Mouse (Mus musculus): Measurements from ENCODE around the gene Gp1bb.

Gene Gp1bb

GRCm38 (mm10) chr16:18601447-18601846 lies 20.8 kb downstream of the Gp1bb start:
- no peak for DNase-seq (ENCODE audit: low read depth)

GRCm38 (mm10) chr16:18598006-18598405 lies 24.2 kb downstream of the Gp1bb start:
- no peak for DNase-seq (ENCODE audit: low read depth)

GRCm38 (mm10) chr16:18596255-18596654 lies 25.9 kb downstream of the Gp1bb start:
- no peak for DNase-seq (ENCODE audit: low read depth)

GRCm38 (mm10) chr16:18593930-18594329 lies 28.3 kb downstream of the Gp1bb start:
- DNase-seq (ENCODE audit: low read depth), result no peak

- DNase-seq (ENCODE audit: low read depth), result no peak
Measured at GRCm38 (mm10) chr16:18591047-18592018, 30.9 kb downstream of the Gp1bb start.

GRCm38 (mm10) chr16:18589804-18590790 lies 32.1 kb downstream of the Gp1bb start, which contains the start of gene Tbx1:
TSS of gene Tbx1 (minus strand) at chr16:18590671.
- DNase-seq (ENCODE audit: low read depth), result no peak

GRCm38 (mm10) chr16:18589080-18589621 lies 33.1 kb downstream of the Gp1bb start:
- no peak for DNase-seq (ENCODE audit: low read depth)

GRCm38 (mm10) chr16:18588738-18589055 lies 33.5 kb downstream of the Gp1bb start:
- no peak for DNase-seq (ENCODE audit: low read depth)

- no peak for DNase-seq (ENCODE audit: low read depth)
Measured at GRCm38 (mm10) chr16:18587847-18588737, 34.1 kb downstream of the Gp1bb start.

GRCm38 (mm10) chr16:18586906-18587546 lies 35.2 kb downstream of the Gp1bb start:
- DNase-seq (ENCODE audit: low read depth), result no peak

GRCm38 (mm10) chr16:18586076-18586905 lies 35.9 kb downstream of the Gp1bb start:
- no peak for DNase-seq (ENCODE audit: low read depth)

GRCm38 (mm10) chr16:18585676-18586075 lies 36.5 kb downstream of the Gp1bb start:
- no peak for DNase-seq (ENCODE audit: low read depth)

- no peak for DNase-seq (ENCODE audit: low read depth)
Measured at GRCm38 (mm10) chr16:18584901-18585510, 37.2 kb downstream of the Gp1bb start.

- DNase-seq (ENCODE audit: low read depth), result no peak
Measured at GRCm38 (mm10) chr16:18583673-18584357, 38.4 kb downstream of the Gp1bb start.

- DNase-seq (ENCODE audit: low read depth), result no peak
Measured at GRCm38 (mm10) chr16:18583169-18583568, 39.0 kb downstream of the Gp1bb start.

- no peak for DNase-seq (ENCODE audit: low read depth)
Measured at GRCm38 (mm10) chr16:18582426-18583148, 39.6 kb downstream of the Gp1bb start.

GRCm38 (mm10) chr16:18581623-18582205 lies 40.5 kb downstream of the Gp1bb start:
- DNase-seq (ENCODE audit: low read depth), result no peak
